Mouse (Mus musculus) urinary bladder, postnatal 0 days (tissue): Measurements from ENCODE around the gene Jtb. TPM values are rescaled to one million over a fixed set of nuclear protein-coding genes. Genes with fewer than 3 reads are reported as not detected.

Experiments
- microRNA-seq: library from miRNA; unstranded; fragments of <30 nt; microRNA quantifications from one replicate; pipeline ENCODE4, GENCODE M21; 2016
- polyA plus RNA-seq: library from polyadenylated mRNA; unstranded; fragments of >200 nt; fragmentation: Nextera tagmentation; extraction: Ambion mirVana; gene quantifications from 2 replicates; pipeline ENCODE4 v1.2.1, GENCODE M21; 2015

Jtb gene
- 107 and 109 TPM in 2 replicates for polyA plus RNA-seq

GRCm38 (mm10) chr3:90231507-90232333, at the start of gene Jtb:
Gene Jtb, plus strand, starts transcription at chr3:90231597.

GRCm38 (mm10) chr3:90213377-90213866, 18.0 kb upstream of the Jtb start, which contains the start of the genes Rps27 and Rab13:
Gene Rps27, minus strand, starts transcription at chr3:90213651.
Gene Rab13, plus strand, starts transcription at chr3:90213695.

GRCm38 (mm10) chr3:90242984-90243775, 11.8 kb downstream of the Jtb start, which contains the start of gene Creb3l4:
Gene Creb3l4, minus strand, starts transcription at chr3:90243512.

GRCm38 (mm10) chr3:90247960-90248745, 16.8 kb downstream of the Jtb start, which contains the start of gene Slc39a1:
Gene Slc39a1, plus strand, starts transcription at chr3:90248172.

GRCm38 (mm10) chr3:90253653-90254418, 22.4 kb downstream of the Jtb start, which contains the start of gene Crtc2:
Gene Crtc2, plus strand, starts transcription at chr3:90254163.

DNA sequence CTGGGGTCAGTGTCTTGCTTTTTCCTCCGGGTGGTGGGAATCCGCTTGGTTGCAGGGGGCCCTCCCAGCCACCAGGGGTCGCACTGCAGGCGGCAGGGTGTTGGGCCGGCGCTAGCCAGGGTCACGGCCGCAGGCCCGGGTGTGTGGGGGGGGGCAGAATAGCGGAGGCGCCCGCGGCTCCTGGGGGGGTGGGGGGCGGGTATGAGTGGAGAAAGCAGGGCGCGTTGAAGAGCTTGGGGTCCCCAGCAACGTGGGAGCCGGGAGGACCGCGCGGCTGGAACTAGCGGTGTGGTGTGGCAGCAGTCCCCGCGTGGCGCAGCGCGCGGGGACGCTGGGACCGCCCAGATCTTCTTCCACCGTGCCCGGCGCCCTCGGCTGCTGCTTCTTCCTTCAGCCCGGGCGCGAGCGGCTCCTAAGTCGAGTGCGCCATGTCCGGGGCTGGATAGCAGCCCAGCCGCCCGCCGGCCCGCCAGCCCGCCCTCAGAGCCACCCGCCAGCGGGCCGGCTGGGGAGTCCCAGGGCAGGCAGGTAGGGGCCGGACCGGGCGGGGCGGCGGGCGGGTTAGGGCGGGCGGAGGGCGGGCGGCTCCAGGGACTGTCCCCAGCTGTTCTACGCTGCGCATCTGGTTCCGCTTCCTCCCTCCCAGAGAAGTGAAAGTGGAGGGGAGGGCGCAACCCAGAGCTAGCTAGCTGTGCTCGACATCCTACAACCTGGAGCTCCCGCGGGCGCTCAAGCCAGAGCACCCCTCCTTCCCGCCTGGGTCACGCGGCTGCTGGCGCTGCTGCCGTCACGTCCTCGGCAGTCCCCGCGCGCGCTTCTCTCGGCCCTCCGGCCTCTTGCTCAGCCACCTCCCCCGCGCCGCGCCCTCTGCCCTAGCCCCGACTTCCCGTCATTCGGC, 33.9 kb downstream of the Jtb start, which contains the start of gene Dennd4b:
Dennd4b (plus strand) TSS at position 152 of the 898 bp plus-strand sequence.

Small RNAs within 50 kb of the gene (microRNA-seq; reads per million reads assigned to microRNA genes)
- gene Mir7012: not detected

Other genes starting within 250 kb of the Jtb start
- 94.5 and 95.7 TPM in 2 replicates for gene Hax1, start 232.8 kb upstream of the Jtb start, polyA plus RNA-seq
- gene 4933434E20Rik, start 180.0 kb upstream of the Jtb start, polyA plus RNA-seq: 117 and 119 TPM in 2 replicates
- 80.9 and 113 TPM in 2 replicates for gene Ubap2l, start 179.0 kb upstream of the Jtb start, polyA plus RNA-seq
- 328 and 388 TPM in 2 replicates for gene Tpm3, start 158.9 kb upstream of the Jtb start, polyA plus RNA-seq
- gene Nup210l, start 127.5 kb upstream of the Jtb start, polyA plus RNA-seq: 0.06 and 0.08 TPM in 2 replicates
- gene Rps27, start 17.9 kb upstream of the Jtb start, polyA plus RNA-seq: 1,219 and 1,471 TPM in 2 replicates
- 20.8 and 21.2 TPM in 2 replicates for gene Rab13, start 17.9 kb upstream of the Jtb start, polyA plus RNA-seq
- gene Creb3l4, start 11.9 kb downstream of the Jtb start, polyA plus RNA-seq: 1.3 and 1.9 TPM in 2 replicates
- 123 and 150 TPM in 2 replicates for gene Slc39a1, start 16.6 kb downstream of the Jtb start, polyA plus RNA-seq
- gene Crtc2, start 22.6 kb downstream of the Jtb start, polyA plus RNA-seq: 12.1 and 12.4 TPM in 2 replicates
- 1.9 and 2.2 TPM in 2 replicates for gene Dennd4b, start 33.6 kb downstream of the Jtb start, polyA plus RNA-seq
- gene Gatad2b, start 61.6 kb downstream of the Jtb start, polyA plus RNA-seq: 5.8 and 6.5 TPM in 2 replicates
- gene Slc27a3, start 158.3 kb downstream of the Jtb start, polyA plus RNA-seq: 6.9 and 8.3 TPM in 2 replicates
- 9.2 and 9.7 TPM in 2 replicates for gene Ints3, start 202.0 kb downstream of the Jtb start, polyA plus RNA-seq
- 3.0 and 4.5 TPM in 2 replicates for gene Npr1, start 234.3 kb downstream of the Jtb start, polyA plus RNA-seq
- 59.7 and 65.9 TPM in 2 replicates for gene Ilf2, start 244.5 kb downstream of the Jtb start, polyA plus RNA-seq